Mouse (Mus musculus): ENCODE results near the gene Cd47. TPM values are rescaled to one million over a fixed set of nuclear protein-coding genes. Genes with fewer than 3 reads are reported as not detected.

The Cd47 gene
- polyA plus RNA-seq, 1 experiment from 2014 or later: 157 TPM

- WGBS: 94% methylated on average over 12 of the region's 12 CpGs
Observed at GRCm38 (mm10) chr16:49770320-49771189, 29.8 kb upstream of the Cd47 start.

DNA sequence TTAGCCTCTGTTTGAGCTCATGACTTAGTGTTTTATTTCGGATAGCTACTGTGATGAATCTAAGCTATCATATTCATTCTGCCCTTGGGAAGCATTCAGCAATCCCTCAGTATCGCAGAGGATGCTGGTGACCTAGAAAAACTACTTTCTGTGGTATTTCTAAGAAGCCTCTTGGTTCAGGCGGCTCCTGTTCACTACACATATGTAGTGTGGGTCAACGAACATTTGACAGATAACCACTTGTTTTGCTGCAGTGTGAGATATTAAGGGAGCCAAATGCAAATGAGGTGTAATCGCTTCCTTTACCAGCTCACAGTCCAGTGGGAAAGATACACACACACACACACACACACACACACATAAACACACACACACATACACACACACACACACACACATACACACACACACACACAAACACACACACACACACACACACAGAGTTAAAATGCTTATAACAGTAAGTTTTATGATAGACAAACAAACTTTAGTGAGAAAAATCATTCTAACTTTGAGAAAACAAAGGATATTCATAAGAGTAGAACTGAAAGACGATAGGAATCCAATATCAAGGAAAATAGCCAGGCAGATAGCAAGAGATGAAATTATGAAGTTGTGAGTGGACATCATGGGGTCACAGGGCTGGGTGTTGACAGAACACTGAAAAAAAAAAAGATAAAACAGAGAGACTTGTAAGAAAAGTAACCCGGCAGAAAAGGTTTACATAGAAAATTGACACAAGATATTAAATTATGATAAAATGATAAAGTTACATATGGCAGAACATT lies 28.5 kb upstream of the Cd47 start:
- no peak overlapping the region for H3K4me3 ChIP-seq (ENCODE audit: low read depth, low read length)
- H3K36me3 ChIP-seq (ENCODE audit: control insufficient read depth, insufficient read depth, low read length): no peaks in the 10 kb centered on the region
- no peaks in the 10 kb centered on the region for H3K4me1 ChIP-seq (ENCODE audit: control insufficient read depth, insufficient read depth, low read length)
- H3K27me3 ChIP-seq (ENCODE audit: control insufficient read depth, insufficient read depth, low read depth, low read length): no peaks in the 10 kb centered on the region
- WGBS: 84% methylated on average over 7 of the region's 7 CpGs
- ATAC-seq: no peak
- H3K9me3 ChIP-seq (replicated peaks; ENCODE audit: control insufficient read depth, low read length, poor library complexity, severe bottlenecking): no peaks in the 10 kb centered on the region
- no peak overlapping the region for H3K27ac ChIP-seq (ENCODE audit: low read length)
- H3K4me2 ChIP-seq (ENCODE audit: low read length): no peak overlapping the region
- no peak overlapping the region for H3K9ac ChIP-seq (ENCODE audit: low read depth, low read length)

More at GRCm38 (mm10) chr16:49770320-49771189, 29.8 kb upstream of the Cd47 start:
- H3K4me1 ChIP-seq (ENCODE audit: control insufficient read depth, insufficient read depth, low read length): no peaks in the 10 kb centered on the region
- no peaks in the 10 kb centered on the region for H3K36me3 ChIP-seq (ENCODE audit: control insufficient read depth, insufficient read depth, low read length)
- H3K4me2 ChIP-seq (ENCODE audit: low read length): no peak overlapping the region
- no peaks in the 10 kb centered on the region for H3K27me3 ChIP-seq (ENCODE audit: control insufficient read depth, insufficient read depth, low read depth, low read length)
- H3K9ac ChIP-seq (ENCODE audit: low read depth, low read length): no peak overlapping the region
- ATAC-seq: no peak
- no peaks in the 10 kb centered on the region for H3K9me3 ChIP-seq (replicated peaks; ENCODE audit: control insufficient read depth, low read length, poor library complexity, severe bottlenecking)
- no peak overlapping the region for H3K4me3 ChIP-seq (ENCODE audit: low read depth, low read length)
- H3K27ac ChIP-seq (ENCODE audit: low read length): no peak overlapping the region

DNA sequence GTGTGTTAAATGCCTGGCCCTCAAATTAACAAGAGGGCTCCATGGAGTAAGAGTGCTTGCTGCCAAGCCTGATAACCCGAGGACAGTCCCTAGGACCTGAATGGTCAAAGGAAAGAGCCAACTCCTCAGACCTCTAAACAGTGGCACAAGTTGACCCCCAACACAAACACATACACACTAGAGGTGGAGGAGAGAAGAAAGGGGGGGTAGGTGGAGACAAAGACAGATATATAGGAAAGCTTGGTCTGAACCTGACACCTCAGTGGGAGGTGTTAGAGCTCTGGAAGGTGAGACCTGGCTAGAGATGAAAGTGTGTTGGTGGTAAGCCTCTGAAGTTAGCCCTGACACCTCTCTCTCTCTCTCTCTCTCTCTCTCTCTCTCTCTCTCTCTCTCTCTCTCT lies 27.8 kb upstream of the Cd47 start:
- H3K4me1 ChIP-seq (ENCODE audit: control insufficient read depth, insufficient read depth, low read length): no peaks in the 10 kb centered on the region
- no peaks in the 10 kb centered on the region for H3K27me3 ChIP-seq (ENCODE audit: control insufficient read depth, insufficient read depth, low read depth, low read length)
- no peak for ATAC-seq
- H3K4me3 ChIP-seq (ENCODE audit: low read depth, low read length): no peak overlapping the region
- no peak overlapping the region for H3K27ac ChIP-seq (ENCODE audit: low read length)
- H3K4me2 ChIP-seq (ENCODE audit: low read length): no peak overlapping the region
- H3K36me3 ChIP-seq (ENCODE audit: control insufficient read depth, insufficient read depth, low read length): no peaks in the 10 kb centered on the region
- no peak overlapping the region for H3K9ac ChIP-seq (ENCODE audit: low read depth, low read length)
- WGBS: 81% methylated on average over 1 of the region's 1 CpGs
- no peaks in the 10 kb centered on the region for H3K9me3 ChIP-seq (replicated peaks; ENCODE audit: control insufficient read depth, low read length, poor library complexity, severe bottlenecking)

DNA sequence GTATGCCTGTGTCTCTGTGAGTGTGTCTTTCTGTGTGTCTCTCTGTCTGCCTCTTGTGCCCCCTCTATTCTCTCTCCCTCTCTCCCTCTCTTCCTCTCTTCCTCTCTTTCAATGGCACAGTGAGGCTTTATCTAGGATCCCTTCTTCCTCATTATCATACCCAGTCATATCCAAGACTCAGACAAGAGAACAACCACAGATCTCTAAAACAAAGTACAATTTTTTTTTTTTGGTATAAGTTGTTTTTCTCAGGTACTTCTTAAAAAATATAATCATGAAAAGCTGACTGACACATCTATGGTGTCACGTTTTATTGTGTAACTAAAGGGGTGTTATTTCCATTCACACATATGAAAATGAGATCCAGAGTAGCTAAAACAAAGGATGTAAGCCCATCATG lies 27.3 kb upstream of the Cd47 start:
- WGBS: 84% methylated on average over 1 of the region's 1 CpGs
- H3K9me3 ChIP-seq (replicated peaks; ENCODE audit: control insufficient read depth, low read length, poor library complexity, severe bottlenecking): no peaks in the 10 kb centered on the region
- no peaks in the 10 kb centered on the region for H3K4me1 ChIP-seq (ENCODE audit: control insufficient read depth, insufficient read depth, low read length)
- no peak overlapping the region for H3K4me2 ChIP-seq (ENCODE audit: low read length)
- no peak overlapping the region for H3K4me3 ChIP-seq (ENCODE audit: low read depth, low read length)
- no peaks in the 10 kb centered on the region for H3K27me3 ChIP-seq (ENCODE audit: control insufficient read depth, insufficient read depth, low read depth, low read length)
- H3K36me3 ChIP-seq (ENCODE audit: control insufficient read depth, insufficient read depth, low read length): no peaks in the 10 kb centered on the region
- ATAC-seq: no peak
- H3K27ac ChIP-seq (ENCODE audit: low read length): no peak overlapping the region
- no peak overlapping the region for H3K9ac ChIP-seq (ENCODE audit: low read depth, low read length)

DNA sequence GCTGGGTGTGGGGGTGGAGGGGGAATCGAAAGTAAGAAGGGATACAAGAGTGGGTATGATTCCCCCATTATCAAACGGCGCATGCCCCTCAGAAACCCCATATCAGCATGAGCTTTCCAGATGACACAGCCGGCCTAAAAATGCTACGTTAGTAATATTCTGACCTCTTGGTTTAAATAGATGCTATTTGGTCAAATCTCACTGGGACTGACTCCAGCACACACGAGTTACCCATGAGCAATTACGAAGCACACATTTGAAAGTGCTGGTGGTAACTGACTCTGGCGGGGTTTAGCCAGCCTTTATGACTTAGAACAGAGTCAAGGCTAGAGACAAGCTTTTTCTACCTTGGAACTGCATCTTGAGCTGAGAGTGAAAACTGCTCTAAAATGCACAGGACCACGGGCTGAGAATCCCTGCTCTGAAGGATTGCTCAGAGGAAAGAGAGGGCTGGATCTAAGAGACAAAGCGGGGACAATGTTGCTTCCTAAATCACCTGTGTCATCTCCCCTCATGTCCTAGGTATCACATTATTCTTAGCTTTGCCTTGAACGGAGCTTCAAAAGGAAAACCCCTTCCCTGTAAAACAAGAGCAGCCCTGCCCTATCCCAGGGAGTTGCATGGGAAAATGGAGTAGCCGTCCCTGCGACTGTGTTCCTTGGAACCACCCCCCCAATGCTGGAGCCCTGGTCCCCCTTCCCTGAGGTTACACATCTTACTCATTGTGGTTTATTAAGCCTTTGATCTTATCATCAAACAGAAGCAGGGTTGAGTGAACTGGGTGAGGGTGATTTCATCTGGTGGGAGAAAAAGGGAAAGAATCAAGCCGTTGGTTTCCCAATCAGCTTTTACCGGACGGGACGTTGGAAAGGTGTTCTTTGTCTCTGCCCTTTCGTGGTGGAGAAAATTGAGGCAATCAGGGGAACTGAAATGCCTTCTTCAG lies 26.0 kb upstream of the Cd47 start:
- WGBS: 87% methylated on average over 18 of the region's 18 CpGs
- Histone ChIP-seq H3K4me3 (ENCODE audit: low read depth, low read length) (no peak overlapping the region), H3K9me3 (replicated peaks; ENCODE audit: control insufficient read depth, low read length, poor library complexity, severe bottlenecking) (no peaks in the 10 kb centered on the region), H3K4me2 (ENCODE audit: low read length) (no peak overlapping the region), H3K27ac (ENCODE audit: low read length) (no peak overlapping the region), H3K36me3 (ENCODE audit: control insufficient read depth, insufficient read depth, low read length) (no peaks in the 10 kb centered on the region), H3K9ac (ENCODE audit: low read depth, low read length) (no peak overlapping the region), H3K27me3 (ENCODE audit: control insufficient read depth, insufficient read depth, low read depth, low read length) (no peaks in the 10 kb centered on the region), H3K4me1 (ENCODE audit: control insufficient read depth, insufficient read depth, low read length) (no peaks in the 10 kb centered on the region)
- ATAC-seq: no peak

DNA sequence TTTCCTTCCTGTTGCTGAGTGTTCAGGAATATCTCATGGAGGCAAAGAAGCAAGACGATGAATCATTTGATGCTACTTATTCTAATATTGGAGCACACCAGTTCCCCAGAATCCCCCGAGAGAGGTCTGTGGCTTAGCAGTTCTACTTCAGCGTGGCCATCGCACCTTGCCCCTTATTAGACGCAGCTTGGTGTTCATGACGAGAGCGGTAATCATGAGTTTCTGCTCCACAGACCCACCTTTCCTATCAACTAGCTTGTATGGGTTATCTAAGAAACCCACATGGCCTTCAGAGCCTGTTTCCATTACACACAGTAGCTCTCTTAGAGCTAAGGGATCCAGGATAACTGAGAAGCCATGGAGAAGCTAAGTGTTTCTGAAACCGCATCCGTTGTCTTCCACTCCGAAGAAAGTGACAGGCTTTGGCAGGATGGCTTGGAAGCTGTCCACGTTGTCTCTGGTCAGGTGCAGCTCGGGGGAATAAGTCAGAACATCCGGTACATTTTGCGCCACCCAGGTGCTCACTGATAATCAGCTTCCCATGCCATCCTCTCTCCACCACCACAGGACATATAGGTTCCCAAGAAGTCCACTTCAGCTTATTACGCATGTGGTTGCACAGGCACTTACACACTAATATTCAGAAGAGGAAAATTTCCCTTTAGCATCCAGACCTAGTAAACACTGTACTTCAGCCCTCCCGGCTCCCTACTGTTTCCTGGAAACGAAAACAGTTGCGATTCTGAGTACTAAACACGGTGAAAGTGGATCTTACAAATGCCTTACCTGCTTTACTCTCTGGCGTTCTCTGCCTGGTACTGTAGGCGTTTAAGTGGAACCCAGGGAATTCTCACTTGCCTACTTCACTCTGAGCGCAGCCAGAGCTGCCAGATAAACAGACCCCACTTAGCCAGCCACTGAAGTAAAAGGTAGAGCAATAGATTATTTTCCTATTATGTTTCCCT lies 25.0 kb upstream of the Cd47 start:
- H3K27me3 ChIP-seq (ENCODE audit: control insufficient read depth, insufficient read depth, low read depth, low read length): no peaks in the 10 kb centered on the region
- no peaks in the 10 kb centered on the region for H3K36me3 ChIP-seq (ENCODE audit: control insufficient read depth, insufficient read depth, low read length)
- H3K4me3 ChIP-seq (ENCODE audit: low read depth, low read length): no peak overlapping the region
- no peaks in the 10 kb centered on the region for H3K4me1 ChIP-seq (ENCODE audit: control insufficient read depth, insufficient read depth, low read length)
- H3K27ac ChIP-seq (ENCODE audit: low read length): no peak overlapping the region
- no peaks in the 10 kb centered on the region for H3K9me3 ChIP-seq (replicated peaks; ENCODE audit: control insufficient read depth, low read length, poor library complexity, severe bottlenecking)
- no peak overlapping the region for H3K9ac ChIP-seq (ENCODE audit: low read depth, low read length)
- ATAC-seq: no peak
- no peak overlapping the region for H3K4me2 ChIP-seq (ENCODE audit: low read length)
- 87% methylated on average over 22 of the region's 22 CpGs for WGBS

GRCm38 (mm10) chr16:49776981-49777380 lies 23.4 kb upstream of the Cd47 start:
- Histone ChIP-seq H3K4me3 (ENCODE audit: low read depth, low read length) (no peak overlapping the region), H3K27ac (ENCODE audit: low read length) (no peak overlapping the region), H3K4me2 (ENCODE audit: low read length) (no peak overlapping the region), H3K4me1 (ENCODE audit: control insufficient read depth, insufficient read depth, low read length) (no peaks in the 10 kb centered on the region), H3K9ac (ENCODE audit: low read depth, low read length) (no peak overlapping the region), H3K27me3 (ENCODE audit: control insufficient read depth, insufficient read depth, low read depth, low read length) (no peaks in the 10 kb centered on the region), H3K36me3 (ENCODE audit: control insufficient read depth, insufficient read depth, low read length) (no peaks in the 10 kb centered on the region), H3K9me3 (replicated peaks; ENCODE audit: control insufficient read depth, low read length, poor library complexity, severe bottlenecking) (no peaks in the 10 kb centered on the region)
- 89% methylated on average over 7 of the region's 7 CpGs for WGBS
- no peak for ATAC-seq
